Mouse (Mus musculus): ENCODE measurements at regions not wholly inside any gene's neighbourhood (a gene's known extent, or its start where the extent isn't known, plus 50 kb on each side); places are given as distances from the start of the nearest gene placed in this dataset.

DNA sequence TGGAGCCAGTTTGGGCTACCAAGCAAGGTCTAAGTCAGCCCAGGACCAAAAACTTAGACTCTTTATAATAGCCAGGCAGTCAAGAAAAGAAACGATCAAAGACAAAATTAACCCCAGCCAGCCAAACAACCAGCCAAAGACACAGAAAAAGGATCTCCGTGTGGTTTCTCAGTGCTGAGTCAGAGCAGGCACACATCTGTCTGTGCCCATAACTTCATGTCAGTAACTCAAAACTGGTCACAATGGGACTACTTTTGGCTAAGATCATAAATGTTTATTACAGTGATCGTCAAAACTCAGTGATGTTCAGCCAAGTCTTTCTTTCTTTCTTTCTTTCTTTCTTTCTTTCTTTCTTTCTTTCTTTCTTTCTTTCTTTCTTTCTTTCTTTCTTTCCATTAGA, 195.6 kb upstream of the Tmpo start:
- WGBS, result 75% methylated on average over 3 of the region's 3 CpGs
- ATAC-seq (ENCODE audit: insufficient number of reproducible peaks, insufficient read depth, low FRiP score, low TSS enrichment, low read depth), result no peak
- H3K27ac ChIP-seq, result no peak overlapping the region
- no peak overlapping the region for H3K4me2 ChIP-seq
- no peak overlapping the region for H3K4me3 ChIP-seq (replicated peaks)
- H3K9ac ChIP-seq (replicated peaks), result no peak overlapping the region
- no peaks in the 10 kb centered on the region for H3K9me3 ChIP-seq
- no peaks in the 10 kb centered on the region for H3K4me1 ChIP-seq (replicated peaks)
- no peaks in the 10 kb centered on the region for H3K36me3 ChIP-seq
- no peaks in the 10 kb centered on the region for H3K27me3 ChIP-seq

- no peak overlapping the region for H3K9ac ChIP-seq (replicated peaks)
- WGBS, result 86% methylated on average over 1 of the region's 1 CpGs
- H3K4me1 ChIP-seq (replicated peaks), result no peaks in the 10 kb centered on the region
- H3K4me2 ChIP-seq, result no peak overlapping the region
- no peaks in the 10 kb centered on the region for H3K27me3 ChIP-seq
- H3K27ac ChIP-seq, result no peak overlapping the region
- no peaks in the 10 kb centered on the region for H3K36me3 ChIP-seq
- no peaks in the 10 kb centered on the region; the same call in 1 of the 2 replicates for H3K9me3 ChIP-seq
- H3K4me3 ChIP-seq (replicated peaks), result no peak overlapping the region
- ATAC-seq (ENCODE audit: insufficient number of reproducible peaks, insufficient read depth, low FRiP score, low TSS enrichment, low read depth), result no peak
These were observed 186.4 kb upstream of the Tmpo start for GRCm38 (mm10) chr10:91367488-91367887.

DNA sequence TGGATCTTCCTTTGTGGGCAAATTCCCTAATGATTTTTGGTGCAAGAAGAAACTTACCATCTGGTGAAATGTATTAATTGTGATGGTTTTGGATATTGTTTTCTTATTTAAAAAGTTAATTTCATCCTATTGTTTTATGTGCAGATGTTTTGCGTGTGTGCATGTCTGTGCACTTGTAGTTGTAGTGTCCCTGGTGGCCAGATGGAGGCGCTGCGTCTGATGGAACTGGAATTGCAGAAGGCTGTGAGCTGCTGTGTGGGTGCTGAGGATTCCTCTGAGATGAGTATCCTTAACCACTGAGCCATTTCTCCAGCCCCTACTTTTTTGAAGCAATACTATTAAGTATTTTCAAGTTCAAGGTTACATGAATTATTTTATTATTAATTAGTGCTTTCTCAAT, 181.5 kb upstream of the Tmpo start:
- Histone ChIP-seq H3K27ac (no peak overlapping the region), H3K4me2 (no peak overlapping the region), H3K4me3 (replicated peaks) (no peak overlapping the region), H3K27me3 (no peaks in the 10 kb centered on the region), H3K4me1 (replicated peaks) (no peaks in the 10 kb centered on the region), H3K9ac (replicated peaks) (no peak overlapping the region), H3K9me3 (no peaks in the 10 kb centered on the region; the same call in 1 of the 2 replicates), H3K36me3 (no peaks in the 10 kb centered on the region)
- no peak for ATAC-seq (ENCODE audit: insufficient number of reproducible peaks, insufficient read depth, low FRiP score, low TSS enrichment, low read depth)
- WGBS, result 78% methylated on average over 3 of the region's 3 CpGs

GRCm38 (mm10) chr10:91361621-91362020, 180.5 kb upstream of the Tmpo start:
- 84% methylated on average over 2 of the region's 2 CpGs for WGBS
- H3K9me3 ChIP-seq, result no peaks in the 10 kb centered on the region; the same call in 1 of the 2 replicates
- H3K4me1 ChIP-seq (replicated peaks), result no peaks in the 10 kb centered on the region
- no peak for ATAC-seq (ENCODE audit: insufficient number of reproducible peaks, insufficient read depth, low FRiP score, low TSS enrichment, low read depth)
- H3K4me2 ChIP-seq, result no peak overlapping the region
- H3K4me3 ChIP-seq (replicated peaks), result no peak overlapping the region
- no peaks in the 10 kb centered on the region for H3K27me3 ChIP-seq
- no peaks in the 10 kb centered on the region for H3K36me3 ChIP-seq
- H3K9ac ChIP-seq (replicated peaks), result no peak overlapping the region
- no peak overlapping the region for H3K27ac ChIP-seq

- Histone ChIP-seq H3K27ac (no peak overlapping the region), H3K9ac (replicated peaks) (no peak overlapping the region), H3K4me3 (replicated peaks) (no peak overlapping the region), H3K4me2 (no peak overlapping the region), H3K27me3 (no peaks in the 10 kb centered on the region), H3K4me1 (replicated peaks) (no peaks in the 10 kb centered on the region), H3K36me3 (no peaks in the 10 kb centered on the region), H3K9me3 (no peaks in the 10 kb centered on the region)
- no peak for ATAC-seq (ENCODE audit: insufficient number of reproducible peaks, insufficient read depth, low FRiP score, low TSS enrichment, low read depth)
- 84% methylated on average over 5 of the region's 5 CpGs for WGBS
These were observed 164.3 kb upstream of the Tmpo start for GRCm38 (mm10) chr10:91345465-91345864.

- Histone ChIP-seq H3K9me3 (no peaks in the 10 kb centered on the region), H3K27ac (no peak overlapping the region), H3K4me2 (no peak overlapping the region), H3K4me3 (replicated peaks) (no peak overlapping the region), H3K4me1 (replicated peaks) (no peaks in the 10 kb centered on the region), H3K9ac (replicated peaks) (no peak overlapping the region), H3K27me3 (no peaks in the 10 kb centered on the region), H3K36me3 (no peaks in the 10 kb centered on the region)
- 81% methylated on average over 8 of the region's 8 CpGs for WGBS
- ATAC-seq (ENCODE audit: insufficient number of reproducible peaks, insufficient read depth, low FRiP score, low TSS enrichment, low read depth), result no peak
These were observed 161.0 kb upstream of the Tmpo start for GRCm38 (mm10) chr10:91342083-91342482.

GRCm38 (mm10) chr10:91339361-91339760, 158.2 kb upstream of the Tmpo start:
- WGBS, result 93% methylated on average over 3 of the region's 3 CpGs

DNA sequence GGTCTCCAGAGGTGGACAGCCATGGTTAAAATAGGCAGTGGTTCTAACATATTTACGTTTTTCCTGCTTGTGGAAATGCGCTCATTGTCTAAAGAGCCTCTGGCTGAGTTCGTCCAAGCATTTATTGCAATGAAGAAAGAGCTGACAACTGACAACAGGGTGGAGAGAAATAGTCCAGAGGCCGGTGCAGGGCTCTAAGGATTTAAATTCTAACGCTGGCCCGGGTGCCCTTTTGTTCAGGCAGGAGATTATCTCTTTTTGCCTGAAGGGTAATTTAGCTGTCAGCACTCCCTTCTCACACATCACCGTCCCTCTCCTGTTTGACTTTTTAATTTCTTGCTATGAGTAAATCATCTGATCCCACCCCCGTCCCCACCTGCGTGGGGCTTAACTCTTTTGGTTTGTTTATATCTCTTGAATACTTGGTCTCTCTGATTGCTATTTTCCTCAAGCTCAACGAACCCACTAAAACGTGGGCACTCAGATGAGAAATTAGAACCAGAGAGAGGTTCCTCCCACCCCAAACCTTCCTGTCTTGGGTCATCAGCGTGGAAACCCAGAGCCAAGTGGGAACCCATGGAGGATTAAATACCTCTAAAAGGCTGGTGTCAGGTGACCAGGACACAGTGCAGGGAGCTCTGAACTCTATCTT, 145.7 kb upstream of the Tmpo start:
- 36% methylated on average over 12 of the region's 12 CpGs for WGBS
- H3K36me3 ChIP-seq, result no peaks in the 10 kb centered on the region
- no peaks in the 10 kb centered on the region for H3K9me3 ChIP-seq
- H3K9ac ChIP-seq (replicated peaks), result no peak overlapping the region
- H3K4me3 ChIP-seq (replicated peaks), result no peak overlapping the region
- H3K27ac ChIP-seq, result no peak overlapping the region
- no peak overlapping the region for H3K4me2 ChIP-seq
- no peaks in the 10 kb centered on the region for H3K27me3 ChIP-seq
- no peak for ATAC-seq (ENCODE audit: insufficient number of reproducible peaks, insufficient read depth, low FRiP score, low TSS enrichment, low read depth)
- no peaks in the 10 kb centered on the region for H3K4me1 ChIP-seq (replicated peaks)

More at GRCm38 (mm10) chr10:91339361-91339760, 158.2 kb upstream of the Tmpo start:
- Histone ChIP-seq H3K9me3 (no peaks in the 10 kb centered on the region), H3K4me1 (replicated peaks) (no peaks in the 10 kb centered on the region), H3K9ac (replicated peaks) (no peak overlapping the region), H3K4me3 (replicated peaks) (no peak overlapping the region), H3K4me2 (no peak overlapping the region), H3K36me3 (no peaks in the 10 kb centered on the region), H3K27me3 (no peaks in the 10 kb centered on the region), H3K27ac (no peak overlapping the region)
- ATAC-seq (ENCODE audit: insufficient number of reproducible peaks, insufficient read depth, low FRiP score, low TSS enrichment, low read depth), result no peak

DNA sequence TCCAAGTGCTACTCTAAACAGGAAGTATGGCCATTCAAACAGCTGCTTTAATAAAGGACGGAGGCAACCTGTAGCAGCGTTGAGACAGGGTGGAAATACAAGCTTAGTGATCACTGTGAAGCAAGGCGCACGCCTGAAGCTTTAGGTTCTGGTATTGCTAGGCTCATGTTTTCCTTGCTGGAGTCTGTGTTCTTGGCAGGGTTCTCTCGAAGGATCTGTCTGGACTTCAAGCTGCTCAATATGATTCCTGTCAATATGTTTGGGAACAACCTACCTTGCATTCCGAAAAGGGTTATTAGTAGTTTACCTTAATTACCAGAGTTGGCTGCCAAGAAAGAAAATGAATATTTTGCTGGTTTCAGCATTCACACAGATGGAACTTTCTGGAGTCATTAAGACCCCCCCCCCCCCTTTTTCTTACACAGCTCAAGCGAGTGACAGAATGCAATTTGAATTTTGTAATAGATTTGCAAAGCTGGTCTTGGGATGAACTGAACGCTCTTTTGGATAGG, 145.1 kb upstream of the Tmpo start:
- Histone ChIP-seq H3K4me1 (replicated peaks) (no peaks in the 10 kb centered on the region), H3K9ac (replicated peaks) (no peak overlapping the region), H3K27ac (no peak overlapping the region), H3K4me3 (replicated peaks) (no peak overlapping the region), H3K9me3 (no peaks in the 10 kb centered on the region), H3K36me3 (no peaks in the 10 kb centered on the region), H3K4me2 (no peak overlapping the region), H3K27me3 (no peaks in the 10 kb centered on the region)
- 85% methylated on average over 8 of the region's 8 CpGs for WGBS
- no peak for ATAC-seq (ENCODE audit: insufficient number of reproducible peaks, insufficient read depth, low FRiP score, low TSS enrichment, low read depth)

- Histone ChIP-seq H3K9me3 (no peaks in the 10 kb centered on the region), H3K4me1 (replicated peaks) (no peaks in the 10 kb centered on the region), H3K36me3 (no peaks in the 10 kb centered on the region), H3K27me3 (no peaks in the 10 kb centered on the region; the same call in 1 of the 2 replicates), H3K27ac (no peak overlapping the region), H3K4me2 (no peak overlapping the region), H3K9ac (replicated peaks) (no peak overlapping the region), H3K4me3 (replicated peaks) (no peak overlapping the region)
- ATAC-seq (ENCODE audit: insufficient number of reproducible peaks, insufficient read depth, low FRiP score, low TSS enrichment, low read depth), result no peak
- 86% methylated on average over 4 of the region's 4 CpGs for WGBS
These were observed 140.1 kb upstream of the Tmpo start for GRCm38 (mm10) chr10:91321226-91321625.

GRCm38 (mm10) chr10:91319442-91320112, 138.5 kb upstream of the Tmpo start:
- Histone ChIP-seq H3K4me1 (replicated peaks) (no peaks in the 10 kb centered on the region), H3K9ac (replicated peaks) (no peak overlapping the region), H3K27ac (no peak overlapping the region), H3K36me3 (no peaks in the 10 kb centered on the region), H3K4me2 (no peak overlapping the region), H3K4me3 (replicated peaks) (no peak overlapping the region), H3K9me3 (no peaks in the 10 kb centered on the region), H3K27me3 (no peaks in the 10 kb centered on the region; the same call in 1 of the 2 replicates)
- ATAC-seq (ENCODE audit: insufficient number of reproducible peaks, insufficient read depth, low FRiP score, low TSS enrichment, low read depth), result no peak
- 82% methylated on average over 10 of the region's 10 CpGs for WGBS
